Mouse (Mus musculus) cerebellum, postnatal 14 days (tissue): ENCODE results near the gene 1700029F12Rik.
A peak's percentile ranks its signal among the peaks of the same experiment; 100 is the strongest.

Source experiments
- DNase-seq, 2 experiments: peaks; one replicate each; pipeline ENCODE4 v3.0.0; 2021; ENCODE audit warnings: mixed read lengths in 2 of 2

Gene 1700029F12Rik

GRCm38 (mm10) chr13:97020122-97020521 lies 14.0 kb downstream of the 1700029F12Rik start:
- no peak for DNase-seq

DNA sequence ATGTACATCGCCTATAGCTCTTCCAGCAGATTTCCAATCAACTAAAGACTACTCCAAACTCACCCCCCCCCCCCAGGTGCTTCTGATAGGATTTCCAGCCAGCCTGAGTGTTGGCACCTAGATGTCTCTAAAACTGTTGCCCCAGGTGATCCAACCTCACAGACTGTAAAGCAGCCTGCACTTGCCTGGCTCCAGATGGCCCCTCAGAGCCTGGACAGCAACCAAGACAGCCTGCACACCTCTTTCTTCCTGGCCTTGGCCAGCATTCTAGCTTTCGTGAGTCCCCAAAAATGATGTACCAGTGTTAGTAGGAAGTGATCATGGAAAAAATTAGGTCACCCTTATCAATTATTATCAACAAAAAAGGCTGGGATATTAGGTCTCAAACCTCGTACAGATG lies 16.5 kb downstream of the 1700029F12Rik start:
- peak; percentile 84 to 87 for DNase-seq

- no peak for DNase-seq
These were observed 19.8 kb downstream of the 1700029F12Rik start for GRCm38 (mm10) chr13:97014366-97014765.

DNA sequence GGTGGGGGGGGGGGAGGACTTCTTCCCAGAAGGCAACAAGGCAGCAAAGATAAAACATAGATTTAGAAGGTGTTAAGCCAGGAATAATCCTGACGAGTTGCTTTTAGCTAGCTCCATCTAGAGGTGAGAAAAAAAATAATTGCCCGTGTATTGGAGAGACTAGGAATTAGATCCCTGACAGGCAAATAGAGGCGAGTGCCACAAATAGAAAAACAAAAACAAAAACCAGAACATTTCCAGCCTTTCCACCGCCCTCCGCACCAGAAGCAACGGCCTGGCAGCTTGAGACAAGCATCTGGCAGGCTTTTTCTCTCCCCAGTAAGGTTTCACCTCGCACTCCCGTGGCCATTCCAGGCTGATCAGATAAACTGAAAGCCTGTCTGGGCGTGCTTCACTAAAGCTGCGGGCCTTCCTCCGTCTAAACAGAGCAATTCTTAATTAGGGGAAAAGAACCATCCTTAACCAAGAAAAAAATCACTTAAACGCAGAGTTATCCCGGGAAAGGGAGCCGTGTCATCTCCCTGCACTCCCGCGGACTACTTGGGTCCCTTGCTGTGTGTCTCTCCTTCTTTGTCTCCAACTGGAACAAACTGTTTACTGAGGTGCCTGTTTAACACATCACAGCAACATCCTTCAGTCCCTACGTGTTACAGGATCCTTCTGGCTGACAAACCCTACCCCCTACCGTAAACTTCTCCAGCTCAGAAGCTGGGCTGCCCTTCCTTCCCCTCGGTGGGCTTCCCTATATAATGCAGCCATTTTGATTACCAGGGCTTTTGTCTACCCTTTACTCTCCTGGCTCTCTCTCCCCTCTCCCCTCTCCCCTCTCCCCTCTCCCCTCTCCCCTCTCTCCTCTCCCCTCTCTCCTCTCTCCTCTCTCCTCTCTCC lies 25.7 kb downstream of the 1700029F12Rik start:
- DNase-seq, result peak; percentile 19 to 35

- no peak for DNase-seq
These were observed 26.5 kb downstream of the 1700029F12Rik start for GRCm38 (mm10) chr13:97007501-97008265.

DNA sequence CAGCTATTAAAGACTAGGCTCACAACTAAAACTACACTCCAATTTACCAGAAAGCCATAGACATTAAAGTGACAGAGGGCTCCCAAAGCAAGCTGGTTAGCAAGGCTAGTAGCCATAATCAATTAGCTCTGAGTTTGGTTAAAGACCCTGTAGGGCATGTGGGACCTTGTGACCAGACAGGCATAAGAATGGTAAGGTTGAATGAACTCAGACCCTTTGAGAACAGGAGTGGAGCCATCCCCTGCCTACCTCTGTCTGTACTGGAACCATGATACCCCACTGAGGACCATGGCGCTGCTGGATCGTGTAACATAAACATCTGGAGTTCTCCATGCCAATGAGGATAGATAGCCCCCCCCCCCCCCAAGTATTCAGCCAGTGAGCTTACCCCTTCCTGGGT lies 27.4 kb downstream of the 1700029F12Rik start:
- DNase-seq, result no peak

- no peak for DNase-seq
These were observed 37.1 kb downstream of the 1700029F12Rik start for GRCm38 (mm10) chr13:96997080-96997479.

GRCm38 (mm10) chr13:96995243-96995642 lies 38.9 kb downstream of the 1700029F12Rik start:
- DNase-seq, result no peak

DNA sequence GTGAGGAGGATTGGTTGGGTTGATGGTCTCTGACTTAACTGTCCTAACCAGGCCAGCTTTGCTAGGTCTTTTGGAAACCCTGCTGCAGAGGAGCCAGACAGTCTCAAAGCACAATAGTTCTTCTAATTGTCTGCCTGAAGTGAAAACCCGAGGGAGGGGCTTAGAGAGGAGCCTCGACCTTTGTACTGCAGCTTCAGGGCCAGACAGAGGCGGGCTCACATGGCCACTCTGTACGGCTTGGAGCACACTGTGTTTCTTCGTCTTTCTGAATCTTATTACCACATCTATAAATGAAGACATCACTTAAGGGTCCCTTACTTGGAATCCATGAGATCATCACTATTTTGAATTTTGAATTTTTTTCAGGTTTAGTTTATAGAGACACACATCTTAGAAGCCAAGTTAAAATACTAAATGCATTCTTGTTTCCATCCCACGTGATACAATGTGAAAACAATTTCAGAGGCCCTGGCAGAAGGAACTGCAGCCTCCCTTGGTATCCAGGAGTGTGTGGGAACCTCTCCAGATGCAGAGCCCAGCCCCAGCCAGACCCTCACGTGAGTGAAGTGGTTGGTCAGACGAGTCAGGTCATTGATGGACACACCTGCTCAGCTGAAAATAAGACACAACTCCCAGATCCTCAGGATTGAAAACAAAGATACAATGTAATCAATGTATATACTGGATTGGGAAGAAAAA lies 40.7 kb downstream of the 1700029F12Rik start:
- DNase-seq, result no peak

GRCm38 (mm10) chr13:96990561-96991265 lies 43.4 kb downstream of the 1700029F12Rik start:
- DNase-seq, result no peak

GRCm38 (mm10) chr13:96990045-96990444 lies 44.1 kb downstream of the 1700029F12Rik start:
- DNase-seq, result no peak

DNA sequence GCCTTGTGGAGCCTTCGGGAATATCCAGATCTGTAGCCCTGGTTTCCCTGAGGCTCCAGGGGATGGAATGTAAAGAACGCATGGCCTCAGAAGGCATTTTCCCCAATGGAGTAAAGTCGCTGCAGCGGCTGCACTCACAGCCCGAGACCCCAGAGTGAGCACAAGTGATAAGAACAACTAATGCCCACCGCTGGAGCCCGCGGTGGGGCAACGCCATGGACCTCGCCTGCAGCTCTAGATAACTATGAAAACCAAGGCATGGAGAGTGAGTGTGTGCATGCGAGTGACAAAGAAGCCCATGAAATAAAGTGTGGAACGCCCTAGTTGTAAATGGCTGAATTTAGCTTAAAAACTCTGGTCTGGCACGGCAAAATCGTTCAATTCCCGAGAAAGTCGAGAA lies 45.0 kb downstream of the 1700029F12Rik start:
- no peak for DNase-seq

GRCm38 (mm10) chr13:96985599-96986275 lies 48.4 kb downstream of the 1700029F12Rik start:
- DNase-seq, result no peak

- DNase-seq, result no peak
These were observed 49.5 kb downstream of the 1700029F12Rik start for GRCm38 (mm10) chr13:96984688-96985087.

GRCm38 (mm10) chr13:96983251-96984126 lies 50.7 kb downstream of the 1700029F12Rik start:
- no peak for DNase-seq

DNA sequence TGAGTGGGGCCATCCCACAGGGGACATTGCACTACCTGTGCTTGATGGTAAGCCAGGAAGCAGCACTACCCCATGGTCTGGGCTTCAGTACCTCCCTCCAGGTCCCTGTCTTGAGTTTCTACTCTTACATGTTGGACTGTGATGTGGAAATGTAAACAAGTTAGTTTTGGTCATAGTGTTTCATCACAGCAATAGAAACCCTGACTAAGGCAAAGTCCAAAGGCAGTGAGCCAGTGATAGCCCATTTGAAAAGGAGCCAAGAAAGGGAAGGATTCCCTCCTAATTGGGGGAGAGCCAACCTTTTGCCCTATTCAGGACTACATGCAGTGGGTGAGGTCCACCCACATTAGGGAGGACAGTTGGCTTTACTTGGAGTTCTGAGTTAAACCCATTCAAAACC lies 53.6 kb downstream of the 1700029F12Rik start:
- no peak for DNase-seq

GRCm38 (mm10) chr13:96976986-96977595 lies 57.1 kb downstream of the 1700029F12Rik start:
- no peak for DNase-seq

GRCm38 (mm10) chr13:96973318-96973717 lies 60.8 kb downstream of the 1700029F12Rik start:
- no peak for DNase-seq
